Mouse (Mus musculus): ENCODE measurements around the gene Susd5. TPM values are rescaled to one million over a fixed set of nuclear protein-coding genes. Genes with fewer than 3 reads are reported as not detected.
"Not testable (repeated sequence)": the region's sequence is repeated elsewhere in the genome, so short reads cannot be mapped to it uniquely, and the experiment has no call there.

Susd5 gene
- polyA plus RNA-seq, 1 experiment from 2014 or later = 4.8 TPM

DNA sequence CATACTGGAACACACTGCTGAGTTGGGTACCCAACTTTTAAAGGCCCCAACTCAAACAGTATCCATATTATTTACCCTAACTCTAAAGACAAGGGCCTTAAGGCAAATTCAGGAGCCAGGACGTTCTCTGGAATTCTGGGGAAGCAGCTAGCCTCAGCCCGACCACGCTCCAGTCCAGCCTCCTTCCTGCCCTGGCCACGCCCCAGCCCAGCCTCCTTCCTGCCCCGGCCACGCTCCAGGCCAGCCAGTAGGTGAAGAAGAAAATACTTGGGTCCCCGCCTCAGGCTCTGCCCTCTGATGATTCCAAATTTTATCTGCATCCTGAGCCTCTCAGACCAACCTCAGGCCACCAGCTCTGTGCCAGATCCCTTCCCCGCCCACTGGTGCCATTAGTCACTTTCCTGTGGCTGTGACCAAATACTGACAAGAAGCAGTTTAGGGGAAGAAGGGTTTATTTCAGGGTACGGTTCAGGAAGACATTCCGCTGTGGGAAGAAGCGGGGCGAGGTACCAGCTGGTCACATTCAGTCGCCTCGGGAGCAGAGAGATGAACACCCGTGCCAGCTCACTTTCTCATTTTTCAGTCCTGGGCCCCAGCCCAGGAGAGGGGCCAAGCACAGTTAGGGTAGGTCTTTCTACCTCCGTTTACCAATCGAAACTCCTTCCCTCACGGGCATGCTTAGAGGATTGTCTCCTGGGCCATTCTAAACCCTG lies 57.1 kb downstream of the Susd5 start:
- H3K4me2 ChIP-seq = no peak overlapping the region
- H3K9me3 ChIP-seq = no peaks in the 10 kb centered on the region
- ATAC-seq (ENCODE audit: insufficient number of reproducible peaks, insufficient read depth, low FRiP score, low TSS enrichment, low read depth) = no peak
- H3K36me3 ChIP-seq = no peaks in the 10 kb centered on the region
- H3K4me3 ChIP-seq (replicated peaks) = no peak overlapping the region
- WGBS = 80% methylated on average over 18 of the region's 18 CpGs
- no peaks in the 10 kb centered on the region for H3K27me3 ChIP-seq
- H3K27ac ChIP-seq = no peak overlapping the region
- H3K4me1 ChIP-seq (replicated peaks) = peaks cover 4% of the 10 kb centered on the region; the same call in 1 of the 2 replicates
- H3K9ac ChIP-seq (replicated peaks) = no peak overlapping the region

DNA sequence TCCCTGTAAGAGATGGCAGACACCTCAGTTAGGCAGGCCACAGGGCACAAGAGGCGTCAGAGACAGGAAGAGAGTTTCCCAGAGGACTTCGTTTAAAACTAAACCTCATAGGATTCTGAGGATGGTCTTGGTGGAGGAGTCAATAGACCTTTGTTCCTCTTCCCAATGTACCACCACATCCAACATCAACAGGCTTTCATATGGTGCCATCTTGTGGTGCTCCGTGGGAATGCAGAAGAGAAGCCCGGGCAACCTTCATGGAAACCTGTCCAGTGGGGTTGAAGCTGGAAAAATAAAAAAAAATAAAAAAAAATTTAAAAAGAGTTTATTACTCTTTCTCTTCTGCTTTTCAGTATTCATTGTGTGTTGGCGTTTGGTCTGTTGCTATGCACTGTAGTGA lies 59.7 kb downstream of the Susd5 start:
- H3K4me2 ChIP-seq; H3K9ac ChIP-seq (replicated peaks); H3K4me3 ChIP-seq (replicated peaks); H3K27ac ChIP-seq; H3K9me3 ChIP-seq; ATAC-seq (ENCODE audit: insufficient number of reproducible peaks, insufficient read depth, low FRiP score, low TSS enrichment, low read depth); H3K4me1 ChIP-seq (replicated peaks); H3K27me3 ChIP-seq; H3K36me3 ChIP-seq: not testable (repeated sequence)
- 15% methylated on average over 5 of the region's 5 CpGs for WGBS

DNA sequence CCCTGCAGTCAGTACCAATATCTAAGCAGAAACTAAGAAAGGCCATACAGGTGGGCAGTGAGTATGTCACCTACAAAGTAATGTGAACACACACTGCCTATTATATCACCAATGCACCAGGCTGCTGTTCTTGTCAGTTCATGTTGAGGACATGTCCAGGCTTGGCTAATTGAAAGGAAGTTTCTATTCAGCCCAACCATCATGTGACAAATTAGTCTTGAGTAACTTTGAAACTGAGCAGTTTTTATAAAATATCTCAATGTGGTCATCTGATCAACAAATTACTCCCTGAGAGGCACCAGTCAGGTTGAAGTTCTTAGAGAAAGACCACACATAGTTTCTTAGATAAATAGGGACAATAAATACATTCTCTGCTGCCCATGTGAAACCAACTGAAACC lies 65.9 kb downstream of the Susd5 start:
- not testable (repeated sequence) for ATAC-seq (ENCODE audit: insufficient number of reproducible peaks, insufficient read depth, low FRiP score, low TSS enrichment, low read depth)

DNA sequence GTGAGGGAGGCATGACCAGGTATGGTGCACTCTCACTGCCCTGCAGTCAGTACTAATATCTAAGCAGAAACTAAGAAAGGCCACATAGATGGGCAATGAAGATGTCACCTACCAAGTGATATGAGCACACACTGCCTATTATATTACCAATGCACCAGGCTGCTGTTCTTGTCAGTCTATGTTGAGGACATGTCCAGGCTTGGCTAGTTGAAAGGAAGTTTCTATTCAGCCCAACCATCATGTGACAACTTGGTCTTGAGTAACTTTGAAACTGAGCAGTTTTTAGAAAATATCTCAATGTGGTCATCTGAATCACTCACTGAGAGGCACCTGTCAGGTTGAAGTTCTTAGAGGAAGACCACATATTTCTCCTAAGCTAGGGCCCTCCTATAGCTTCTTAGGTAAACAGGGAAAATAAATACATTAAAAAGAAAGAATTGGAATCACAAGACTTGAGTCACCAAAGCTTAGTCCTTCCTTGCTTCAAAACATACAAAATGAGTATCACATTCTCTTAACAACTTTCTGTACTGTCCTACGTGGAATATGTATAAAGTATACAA lies 72.4 kb downstream of the Susd5 start:
- H3K9me3 ChIP-seq; H3K4me3 ChIP-seq (replicated peaks); H3K9ac ChIP-seq (replicated peaks); H3K4me2 ChIP-seq; ATAC-seq (ENCODE audit: insufficient number of reproducible peaks, insufficient read depth, low FRiP score, low TSS enrichment, low read depth); H3K27me3 ChIP-seq; H3K4me1 ChIP-seq (replicated peaks); H3K27ac ChIP-seq; H3K36me3 ChIP-seq: not testable (repeated sequence)
- WGBS = 75% methylated on average over 1 of the region's 1 CpGs

More for the DNA sequence above, 65.9 kb downstream of the Susd5 start:
- H3K9me3 ChIP-seq; H3K27ac ChIP-seq; H3K4me2 ChIP-seq; H3K4me3 ChIP-seq (replicated peaks); H3K36me3 ChIP-seq; H3K9ac ChIP-seq (replicated peaks); H3K27me3 ChIP-seq; H3K4me1 ChIP-seq (replicated peaks): not testable (repeated sequence)

Other genes starting within 250 kb of the Susd5 start
- gene Ubp1, start 126.2 kb upstream of the Susd5 start, polyA plus RNA-seq (2016; fragmentation: Nextera tagmentation; extraction: Ambion mirVana) = 48.7 and 48.9 TPM in 2 replicates
- 3.8 and 4.2 TPM in 2 replicates for gene Fbxl2, start 10.9 kb upstream of the Susd5 start, polyA plus RNA-seq (2016; fragmentation: Nextera tagmentation; extraction: Ambion mirVana)